Mouse (Mus musculus): ENCODE results near the gene Cldn10.
A peak's percentile ranks its signal among the peaks of the same experiment; 100 is the strongest.
"Not testable (repeated sequence)": the region's sequence is repeated elsewhere in the genome, so short reads cannot be mapped to it uniquely, and the experiment has no call there.

The Cldn10 gene

DNA sequence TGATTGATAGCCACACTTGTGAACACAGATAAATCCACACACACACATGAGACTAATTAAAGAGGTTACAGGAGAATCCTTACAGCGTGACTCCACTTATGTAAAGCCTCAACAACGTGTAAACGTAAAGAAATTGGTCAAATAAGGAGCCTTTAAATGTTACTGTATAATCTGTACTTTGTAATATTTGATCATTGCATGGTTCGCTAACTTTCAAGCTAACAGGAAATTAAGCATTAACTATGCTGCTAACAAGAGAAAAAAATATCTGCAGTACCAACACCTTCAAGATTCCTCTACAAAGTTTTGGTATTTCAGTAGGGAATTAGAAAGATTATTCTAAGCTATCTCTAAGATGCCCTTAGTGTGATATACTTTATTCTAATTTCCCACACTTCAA lies at the start of gene Cldn10:
Gene Cldn10, plus strand, starts transcription at position 288 of the 400 bp plus-strand sequence.
- DNase-seq (ENCODE audit: low spot score): no peak

DNA sequence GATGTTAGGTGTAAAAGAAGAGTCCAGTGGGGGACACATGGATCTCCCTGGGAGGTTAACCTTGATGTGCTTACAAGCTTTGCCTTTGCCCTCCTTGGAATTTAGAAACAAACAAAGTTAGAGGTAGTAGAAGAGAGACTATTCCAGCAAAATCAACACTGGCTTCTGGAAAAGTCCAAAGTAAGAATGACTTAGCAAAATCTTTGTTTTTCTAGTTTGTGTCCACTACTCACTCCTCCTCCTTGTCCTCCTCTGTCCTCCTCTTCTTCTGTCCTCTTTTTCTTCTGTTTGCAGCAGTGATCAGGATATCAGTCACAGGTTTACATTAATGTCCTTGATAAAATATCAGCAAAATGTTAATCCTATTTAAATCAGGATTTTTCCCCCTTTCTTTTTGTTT lies 45.9 kb upstream of the Cldn10 start:
- no peak for DNase-seq (ENCODE audit: low spot score)

DNA sequence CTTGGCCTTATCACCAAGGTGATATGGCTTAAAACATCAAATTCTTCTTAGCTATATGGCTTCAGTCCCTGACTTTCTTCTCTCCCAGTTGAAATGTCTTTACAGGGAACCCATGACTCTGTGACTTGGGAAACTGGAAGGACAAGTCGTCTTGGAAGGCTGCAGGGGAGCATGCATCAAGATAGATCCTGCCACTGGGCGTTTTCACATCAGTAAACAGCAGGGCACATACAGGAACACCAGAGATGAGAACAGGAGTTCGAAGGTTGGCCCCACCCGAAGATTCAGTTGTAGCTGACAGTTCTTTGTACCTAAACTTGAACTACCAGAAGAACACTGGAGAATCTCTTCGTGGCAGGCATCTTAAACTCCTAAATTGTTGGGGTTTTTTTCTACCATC lies 44.8 kb upstream of the Cldn10 start:
- DNase-seq (ENCODE audit: low spot score): no peak

DNA sequence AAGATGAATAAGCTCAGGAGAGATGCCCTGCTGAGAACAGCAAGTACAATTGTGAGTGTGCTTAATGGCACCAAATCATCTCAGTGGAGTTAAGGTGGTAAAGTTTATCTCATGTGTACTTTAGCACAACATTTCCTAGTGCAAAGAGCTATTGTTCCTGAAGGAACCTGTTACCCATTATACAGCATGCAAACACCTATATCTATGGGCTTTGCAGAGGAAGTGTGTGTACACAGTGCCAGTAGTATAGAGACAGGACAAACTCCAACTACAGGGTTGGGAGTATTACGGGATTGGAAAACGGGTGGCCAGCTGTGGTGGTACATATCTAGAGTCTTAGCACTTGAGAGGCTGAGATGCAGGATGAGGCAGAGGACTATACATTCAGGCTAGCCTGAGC lies 38.6 kb upstream of the Cldn10 start:
- DNase-seq (ENCODE audit: low spot score): no peak

DNA sequence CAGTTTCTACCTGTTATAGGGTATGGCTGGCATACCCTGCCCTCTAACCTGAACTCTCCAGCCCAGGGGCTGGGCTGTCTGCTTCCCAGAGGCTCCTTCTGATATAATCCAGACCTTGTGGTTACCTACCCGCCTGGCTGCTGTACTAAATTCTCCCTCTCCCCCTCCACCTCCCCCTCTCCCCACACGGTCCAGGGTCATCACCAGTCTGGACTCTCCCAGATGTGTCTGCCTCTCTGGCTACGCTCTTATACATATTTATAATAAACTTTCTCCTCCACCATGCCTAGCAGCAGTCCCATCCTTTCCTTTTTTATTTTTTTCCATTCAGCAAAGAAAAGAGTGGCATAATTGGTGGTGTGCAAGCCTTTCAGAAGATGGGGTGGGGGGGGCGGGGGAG lies 38.0 kb upstream of the Cldn10 start:
- DNase-seq (ENCODE audit: low spot score): no peak

DNA sequence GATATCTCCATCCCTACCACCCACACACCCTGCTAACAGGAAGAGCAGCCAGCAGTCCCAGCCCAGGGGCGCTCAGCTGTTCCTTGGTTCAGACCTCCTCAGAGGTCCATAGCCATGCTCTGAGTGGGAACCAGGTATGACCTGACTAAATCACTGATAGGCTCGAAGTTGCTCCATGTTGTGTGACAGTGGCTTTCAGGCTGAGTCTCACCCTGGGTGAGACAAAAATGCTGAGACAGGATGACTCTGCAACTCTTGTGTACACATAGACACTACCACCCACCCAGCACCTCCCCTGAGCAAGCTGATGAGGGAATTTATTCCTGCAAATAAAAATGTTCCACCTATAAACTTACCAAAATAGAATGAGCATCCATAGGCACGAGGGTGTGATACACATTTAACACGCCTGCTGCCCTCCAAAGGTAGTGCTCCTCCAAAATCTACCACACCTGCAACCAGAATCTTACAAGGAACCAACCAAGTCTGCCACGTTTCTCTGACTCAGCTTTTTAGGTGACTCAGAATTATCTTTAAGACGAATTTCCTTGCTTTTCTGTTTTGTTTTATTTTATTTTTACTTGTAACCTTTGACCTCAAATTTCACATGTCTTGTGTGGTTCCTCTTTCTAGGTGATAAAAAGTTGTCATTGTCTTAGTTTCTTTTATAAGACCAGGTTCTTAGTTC lies 37.1 kb upstream of the Cldn10 start:
- DNase-seq (ENCODE audit: low spot score): no peak

DNA sequence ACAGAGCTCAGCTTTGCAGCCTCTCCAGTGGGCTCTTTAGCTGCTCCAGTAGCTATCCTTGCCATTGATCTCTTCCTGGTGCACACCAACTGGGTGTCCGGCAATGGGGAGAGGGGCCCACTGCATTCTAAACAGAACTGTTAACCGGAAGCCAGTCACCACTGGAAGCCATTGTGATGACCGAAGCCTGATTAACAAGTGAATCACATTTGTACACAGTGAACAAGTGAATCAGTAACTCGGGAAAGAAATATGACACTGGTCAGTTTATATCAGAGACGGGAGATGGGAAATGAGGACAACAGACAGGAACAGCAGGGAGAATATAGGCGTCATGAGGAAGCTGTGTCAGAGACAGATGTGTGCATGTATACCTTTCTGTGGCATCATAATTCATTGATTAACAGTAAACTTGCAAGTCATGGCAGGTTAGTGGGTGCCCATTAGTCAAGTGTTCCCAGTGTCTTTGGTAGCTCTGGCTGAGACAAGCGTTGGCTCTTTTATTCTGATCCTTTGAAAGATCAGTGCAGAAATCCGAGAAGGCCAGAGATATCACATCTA lies 36.4 kb upstream of the Cldn10 start:
- DNase-seq (ENCODE audit: low spot score): no peak

DNA sequence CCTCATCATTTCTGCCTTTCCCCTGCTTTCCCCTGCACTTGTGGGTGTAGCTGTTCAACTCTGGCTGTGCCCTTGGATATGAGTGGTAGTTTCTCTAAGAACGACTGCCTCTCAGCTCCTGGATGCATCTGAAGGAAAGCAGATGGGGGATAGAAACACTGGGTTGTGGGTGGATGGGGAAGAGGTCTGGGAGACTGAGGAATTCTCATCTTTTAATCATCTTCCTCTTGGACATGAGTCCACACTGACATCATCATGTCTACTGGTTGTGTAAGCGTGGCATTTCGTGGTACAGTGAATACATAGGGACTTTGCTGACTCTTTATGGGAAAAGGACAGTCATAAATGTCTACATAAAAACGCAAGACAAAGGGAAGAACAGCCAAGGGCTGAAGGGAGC lies 31.7 kb upstream of the Cldn10 start:
- no peak for DNase-seq (ENCODE audit: low spot score)

DNA sequence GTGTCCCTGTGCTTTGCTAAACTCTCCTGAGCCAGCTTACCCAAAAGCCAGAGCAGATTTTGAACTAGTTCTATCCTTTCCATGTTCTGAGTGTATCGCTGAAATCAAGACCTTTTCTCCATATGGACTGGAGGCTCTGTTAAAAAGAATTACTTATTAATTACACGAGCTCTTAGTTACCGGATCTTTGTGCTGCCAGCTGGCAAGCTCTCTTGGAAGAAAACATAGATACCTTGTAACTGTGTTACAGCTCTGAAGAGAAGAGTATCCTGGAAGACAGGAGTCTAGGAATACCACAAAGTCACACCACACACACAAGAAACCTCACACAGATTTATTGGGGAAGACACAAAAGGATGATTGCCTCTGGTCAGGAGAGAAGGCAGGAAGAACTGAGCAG lies 31.1 kb upstream of the Cldn10 start:
- DNase-seq (ENCODE audit: low spot score): no peak

DNA sequence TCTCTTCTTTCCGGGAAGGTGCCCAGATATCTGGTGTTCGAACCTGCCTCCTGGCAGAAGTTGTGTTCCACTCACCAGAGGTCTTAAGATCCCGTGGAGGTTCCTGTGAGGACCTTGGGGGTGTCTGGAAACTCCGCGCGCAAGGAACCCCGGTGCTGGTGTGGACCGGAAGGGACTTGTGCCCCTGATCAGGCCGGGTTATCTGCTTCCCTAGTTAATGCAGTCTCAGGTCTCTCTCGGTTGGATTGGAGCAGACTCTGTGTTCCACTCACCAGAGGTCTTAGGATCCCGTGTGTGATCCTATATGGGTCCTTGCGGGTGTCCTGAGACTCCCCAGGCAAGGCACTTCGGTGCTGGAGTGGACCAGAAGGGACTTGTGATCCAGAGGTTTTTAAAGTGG lies 24.3 kb upstream of the Cldn10 start:
- DNase-seq (ENCODE audit: low spot score): not testable (repeated sequence)

DNA sequence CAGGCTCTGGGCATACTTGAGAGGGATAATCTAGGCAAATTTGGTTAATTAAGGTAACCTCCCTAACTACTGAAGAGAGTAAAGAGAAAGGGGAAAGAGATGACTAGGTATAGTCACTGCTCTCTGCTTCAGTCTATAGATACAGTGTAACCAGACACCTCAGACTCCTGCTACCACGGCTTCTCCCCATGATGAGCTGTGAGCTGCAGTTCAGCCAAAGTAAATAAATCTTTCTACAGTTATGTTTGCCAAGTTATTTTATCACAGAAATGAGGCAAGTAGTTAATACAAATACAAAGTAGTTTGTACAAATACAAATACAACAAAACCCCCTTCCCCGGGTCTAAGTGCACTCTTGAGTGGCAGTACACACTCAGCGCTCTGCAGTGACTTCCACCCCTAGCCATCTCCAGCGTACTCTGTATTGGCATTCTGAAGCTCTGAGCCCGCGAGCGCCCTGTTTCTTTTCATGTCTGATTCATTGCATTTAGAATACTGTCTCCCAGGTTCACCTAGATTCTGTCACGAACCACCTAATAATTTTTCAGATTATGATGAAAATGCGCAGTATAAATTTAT lies 23.7 kb upstream of the Cldn10 start:
- peak; percentile 15 for DNase-seq (ENCODE audit: low spot score)

DNA sequence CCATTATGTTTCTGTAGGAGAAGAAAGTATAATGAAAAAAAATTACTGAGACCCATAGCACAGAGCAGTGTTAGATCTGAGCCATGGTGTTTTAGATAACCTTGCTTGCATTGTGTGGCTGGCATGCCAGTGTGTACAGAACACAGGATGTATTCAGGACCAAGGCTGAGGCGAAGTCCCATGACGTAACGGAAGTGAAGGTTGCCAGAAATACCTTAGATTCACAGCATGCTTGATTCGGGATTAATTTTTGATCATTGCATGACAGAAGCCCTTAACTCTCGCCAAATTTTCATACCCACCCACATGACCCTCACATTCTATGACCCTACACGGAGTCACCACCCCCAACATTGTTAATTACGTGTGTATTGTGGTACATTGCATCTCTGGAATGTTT lies 22.4 kb upstream of the Cldn10 start:
- DNase-seq (ENCODE audit: low spot score): no peak

DNA sequence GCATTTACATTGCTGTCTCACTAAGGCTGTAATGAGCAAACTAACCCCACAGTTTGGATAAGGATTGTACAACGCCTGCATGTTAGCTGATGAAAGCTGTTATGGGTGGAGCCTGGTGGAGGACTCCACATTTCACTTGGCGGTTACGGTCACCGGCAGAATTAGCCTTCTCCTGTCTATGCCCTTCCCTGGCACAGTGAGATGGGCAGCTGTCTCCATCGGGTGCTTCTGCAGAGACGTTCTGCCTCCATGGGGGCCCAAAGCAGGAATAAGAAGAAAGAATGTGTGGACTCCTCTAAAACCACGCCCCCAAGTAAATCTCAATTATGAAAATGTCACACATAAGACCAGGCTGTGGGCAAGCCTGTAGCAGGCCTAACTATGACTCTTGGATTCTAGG lies 21.8 kb upstream of the Cldn10 start:
- DNase-seq (ENCODE audit: low spot score): no peak

DNA sequence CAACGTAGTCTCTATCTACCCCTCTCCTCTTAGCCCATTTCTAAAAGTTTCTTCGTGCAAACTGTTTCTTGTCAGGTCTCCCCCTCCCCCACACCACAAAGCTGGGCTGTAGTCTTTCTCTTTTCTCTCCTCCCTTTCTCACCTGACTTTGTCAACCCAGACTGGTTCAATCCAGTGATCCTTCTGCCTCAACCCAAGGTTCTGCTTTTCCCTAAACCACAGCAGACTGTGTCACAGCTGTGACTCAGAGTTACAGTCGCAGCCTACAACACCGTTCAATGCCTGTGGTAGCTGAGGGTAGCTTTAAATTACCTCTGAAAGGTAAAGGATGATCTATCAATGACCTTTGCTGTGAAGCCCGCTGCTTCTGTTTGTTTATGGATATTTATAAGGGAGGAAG lies 21.3 kb upstream of the Cldn10 start:
- no peak for DNase-seq (ENCODE audit: low spot score)

DNA sequence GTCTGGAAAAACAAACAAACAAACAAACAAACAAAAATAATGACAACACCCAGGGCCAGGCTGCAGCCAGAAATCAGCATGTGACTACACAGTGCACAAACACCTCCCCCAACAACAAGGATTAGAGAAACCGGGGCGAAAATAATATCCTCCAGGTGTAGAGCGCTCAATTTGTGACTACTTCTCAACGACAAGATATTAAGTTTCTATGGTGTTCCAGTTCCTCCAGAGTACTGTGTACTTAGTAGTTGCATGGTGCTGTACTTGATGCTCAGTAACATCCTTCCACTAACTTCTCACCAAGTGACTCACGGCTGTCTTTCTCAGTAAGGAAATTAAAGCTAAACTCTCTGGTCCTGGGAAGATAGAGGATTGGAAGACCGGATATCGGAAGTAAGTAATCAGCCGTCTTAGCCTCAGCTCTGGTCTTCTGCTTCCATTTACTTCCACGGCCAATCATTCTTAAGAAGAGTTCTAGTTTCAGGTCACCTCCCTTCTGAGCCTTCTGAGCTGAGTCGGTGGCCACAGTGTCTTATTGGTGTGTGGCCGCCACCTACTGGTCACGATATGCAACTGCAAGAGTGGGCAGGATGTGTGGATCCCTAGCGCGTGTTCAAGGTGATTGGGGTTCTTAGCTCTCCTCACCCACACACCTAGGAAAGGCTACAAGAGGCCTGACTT lies 19.9 kb upstream of the Cldn10 start:
- DNase-seq (ENCODE audit: low spot score): peak; percentile 79

DNA sequence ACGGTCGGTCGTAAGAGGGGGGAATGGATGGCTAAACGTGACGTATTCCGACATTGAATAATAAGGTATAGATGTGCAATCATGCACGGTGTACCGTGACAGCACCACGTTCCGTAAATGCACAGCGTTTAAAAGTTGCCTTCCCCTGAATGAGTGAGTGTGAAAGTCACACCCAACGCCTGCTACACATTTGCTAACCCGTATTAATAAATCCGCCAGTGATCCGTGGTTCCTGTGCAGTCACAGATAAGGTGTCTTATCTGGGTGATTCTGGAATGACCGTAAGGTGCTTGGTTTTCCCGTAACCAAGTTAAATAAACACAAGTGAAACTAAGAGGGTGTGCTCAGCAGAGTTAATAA lies 19.4 kb upstream of the Cldn10 start:
- DNase-seq (ENCODE audit: low spot score): no peak

DNA sequence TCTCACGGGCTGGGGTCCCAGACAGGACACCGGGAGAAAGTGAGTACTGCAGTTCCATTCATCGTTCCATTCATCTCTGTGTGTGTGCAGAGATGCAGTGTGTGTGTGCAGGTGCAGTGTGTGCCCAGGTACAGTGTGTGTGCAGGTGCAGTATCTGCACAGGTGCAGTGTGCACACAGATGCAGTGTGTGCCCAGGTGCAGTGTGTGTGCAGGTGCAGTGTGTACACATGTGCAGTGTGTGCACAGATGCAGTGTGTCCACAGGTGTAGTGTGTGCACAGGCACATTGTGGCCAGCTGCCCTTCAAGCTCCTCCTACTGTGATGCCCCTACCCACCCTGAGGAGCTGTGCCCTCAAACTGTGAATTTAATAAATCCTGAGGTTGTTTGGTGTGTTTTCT lies 14.0 kb upstream of the Cldn10 start:
- no peak for DNase-seq (ENCODE audit: low spot score)

DNA sequence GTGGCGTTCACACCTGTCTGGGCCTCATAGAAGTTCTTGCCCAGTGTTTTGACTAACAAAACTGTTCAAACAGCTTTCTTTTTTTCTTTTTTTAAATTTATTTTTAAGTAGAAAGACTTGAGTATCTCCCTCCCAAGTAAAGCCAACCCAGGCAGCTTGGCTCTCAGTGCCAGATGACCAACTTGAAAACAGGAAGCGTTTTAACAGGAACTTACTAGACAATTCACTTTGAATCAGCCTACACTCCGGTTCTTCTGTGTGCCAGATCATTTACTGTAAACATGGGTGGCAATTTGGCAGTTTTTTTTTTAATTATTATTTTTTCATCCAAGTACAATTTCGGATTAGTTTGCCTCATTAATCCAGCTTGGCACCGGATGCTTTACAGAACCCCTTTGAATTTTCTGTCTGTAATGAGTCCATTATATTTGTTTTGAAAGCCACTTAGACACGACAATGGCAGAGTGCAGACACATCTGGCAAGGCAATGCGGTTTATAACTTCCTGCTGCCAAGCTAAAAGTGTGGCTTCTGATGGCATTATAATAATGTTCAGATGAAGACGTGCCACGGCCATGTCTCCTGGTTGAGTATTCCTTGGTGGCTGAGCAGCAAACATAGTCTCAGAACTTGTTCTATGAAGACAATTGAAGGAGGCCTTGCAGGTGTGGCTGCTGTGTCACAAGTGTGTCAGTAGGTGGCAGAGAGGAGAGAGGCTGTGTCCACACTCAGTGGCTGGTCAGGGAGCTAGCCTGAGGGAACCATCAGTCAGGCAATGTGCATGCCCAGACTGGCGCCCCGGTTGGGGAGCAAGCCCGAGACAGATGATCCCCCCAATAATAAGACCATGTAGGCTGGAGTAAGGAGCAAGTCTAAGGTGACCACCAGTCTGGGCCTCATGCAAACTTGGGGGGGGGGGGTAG lies 12.9 kb upstream of the Cldn10 start:
- DNase-seq (ENCODE audit: low spot score): no peak

DNA sequence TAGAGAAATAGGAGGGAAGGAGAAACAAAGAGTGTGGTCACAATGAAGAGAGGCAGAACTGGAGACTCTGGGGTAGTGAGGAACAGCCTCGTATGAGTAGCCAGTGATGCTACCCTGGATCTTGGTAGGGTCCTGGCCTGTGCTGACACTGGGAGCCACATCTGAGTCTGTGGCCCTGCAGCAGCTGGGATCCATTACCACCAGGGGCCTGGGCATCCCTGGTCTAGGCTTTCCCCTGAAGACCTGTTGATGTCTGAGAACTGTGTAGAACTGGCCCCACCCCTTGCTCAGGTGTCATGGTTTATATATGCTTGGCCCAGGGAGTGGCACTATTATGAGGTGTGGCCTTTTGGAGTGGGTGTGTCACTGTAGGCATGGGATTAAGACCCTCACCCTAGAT lies 12.2 kb upstream of the Cldn10 start:
- DNase-seq (ENCODE audit: low spot score): no peak

DNA sequence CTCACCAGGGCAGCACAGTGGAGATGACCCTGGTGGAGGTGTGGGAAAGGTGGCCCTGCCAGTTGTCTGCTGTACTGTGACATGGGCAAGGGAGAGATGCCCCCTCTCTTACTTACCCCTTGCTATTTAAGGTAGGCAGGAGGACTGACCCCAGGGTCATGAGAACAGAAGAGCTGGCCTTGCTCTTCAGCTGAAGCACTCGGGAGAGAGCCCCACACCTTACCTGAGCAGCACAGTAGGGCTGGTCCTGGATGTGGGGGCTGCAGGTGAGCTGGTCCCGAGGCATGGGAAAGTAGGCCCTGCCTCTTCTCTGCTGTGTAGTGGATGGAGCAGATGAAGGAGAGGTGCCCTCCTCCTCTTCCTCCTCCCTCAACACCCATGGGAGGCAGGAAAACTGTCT lies 11.3 kb upstream of the Cldn10 start:
- no peak for DNase-seq (ENCODE audit: low spot score)

DNA sequence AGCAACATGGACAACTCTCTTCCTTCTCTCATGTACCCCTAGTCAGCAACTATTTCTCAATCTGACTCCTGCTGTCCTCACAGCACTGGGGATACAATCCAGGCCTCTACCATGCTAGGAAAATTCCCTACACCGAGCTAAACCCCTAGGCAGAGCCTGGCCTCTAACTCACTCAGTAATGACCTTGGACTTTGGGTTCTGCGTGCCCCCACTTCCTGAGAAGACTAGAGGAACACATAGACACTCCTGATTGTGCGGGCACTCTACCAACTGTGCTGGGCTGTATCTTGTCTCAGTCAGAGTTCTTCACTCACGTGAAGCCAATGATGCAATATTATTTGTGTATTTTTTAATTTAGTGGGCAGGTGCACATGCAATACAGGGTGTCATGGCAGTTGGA lies 10.2 kb upstream of the Cldn10 start:
- DNase-seq (ENCODE audit: low spot score): no peak

DNA sequence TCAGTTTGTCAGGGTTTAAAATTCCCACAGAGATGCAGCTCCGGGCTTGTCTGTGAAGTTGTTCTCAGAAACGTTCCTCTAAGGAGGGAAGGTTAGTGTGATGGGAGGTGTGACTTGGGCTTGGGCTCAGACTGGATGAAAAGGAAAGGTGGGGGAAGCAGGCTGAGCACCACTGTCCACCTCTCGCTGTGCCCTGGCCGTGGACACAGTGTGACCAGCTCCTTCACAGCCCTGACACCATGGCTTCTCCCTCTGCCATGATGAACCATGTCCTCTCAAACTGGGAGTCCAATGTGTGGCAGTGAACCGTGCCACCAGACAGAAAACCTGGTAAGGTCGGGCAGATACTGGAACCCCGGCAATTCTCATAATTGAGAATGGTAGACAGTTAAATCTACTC lies 6.1 kb upstream of the Cldn10 start:
- DNase-seq (ENCODE audit: low spot score): no peak
